Mouse (Mus musculus) retina, adult 2 months (tissue): Measurements from ENCODE around the gene Frmd4b.
"Not testable (repeated sequence)": the region's sequence is repeated elsewhere in the genome, so short reads cannot be mapped to it uniquely, and the experiment has no call there.

Experiments
- DNase-seq: peaks from one replicate; pipeline ENCODE4 v3.0.0-alpha.2; 2012; ENCODE audit warnings: low read depth, low spot score

Gene Frmd4b

DNA sequence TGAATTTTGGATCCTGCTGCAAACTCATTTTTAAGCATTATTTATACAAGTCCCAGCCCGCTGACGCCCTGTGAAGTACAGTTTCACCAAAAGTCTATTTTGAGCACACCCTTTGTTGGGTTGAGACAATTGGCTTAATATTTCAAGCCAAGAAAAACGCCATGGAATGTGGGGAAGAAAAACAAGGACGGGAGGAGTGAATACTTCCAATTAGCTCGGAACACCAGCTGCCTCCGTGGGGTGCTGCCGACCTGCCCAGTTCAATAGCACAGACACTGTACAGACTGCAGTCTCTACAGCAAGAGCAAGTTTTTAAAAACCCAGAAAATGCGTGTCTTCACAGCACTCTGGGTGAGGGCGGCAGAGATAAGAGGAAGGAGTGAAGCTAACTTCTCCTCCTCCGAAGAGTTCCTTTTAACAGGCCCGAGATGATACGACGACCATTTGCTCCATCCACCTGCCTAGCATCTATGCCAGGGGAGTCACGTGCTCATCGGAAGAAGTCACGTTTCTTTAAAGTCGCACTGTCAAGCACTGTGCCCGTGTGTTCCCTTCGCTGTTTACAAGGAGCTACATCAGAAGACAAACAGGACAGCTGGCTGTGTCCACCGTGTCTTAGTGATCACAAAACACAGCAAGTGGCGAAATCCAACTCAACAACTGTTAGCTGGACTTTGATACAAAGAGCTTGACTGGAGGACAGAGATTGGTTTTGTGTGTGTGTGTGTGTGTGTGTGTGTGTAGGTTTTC is 326.0 kb downstream of the Frmd4b start:
- no peak for DNase-seq

DNA sequence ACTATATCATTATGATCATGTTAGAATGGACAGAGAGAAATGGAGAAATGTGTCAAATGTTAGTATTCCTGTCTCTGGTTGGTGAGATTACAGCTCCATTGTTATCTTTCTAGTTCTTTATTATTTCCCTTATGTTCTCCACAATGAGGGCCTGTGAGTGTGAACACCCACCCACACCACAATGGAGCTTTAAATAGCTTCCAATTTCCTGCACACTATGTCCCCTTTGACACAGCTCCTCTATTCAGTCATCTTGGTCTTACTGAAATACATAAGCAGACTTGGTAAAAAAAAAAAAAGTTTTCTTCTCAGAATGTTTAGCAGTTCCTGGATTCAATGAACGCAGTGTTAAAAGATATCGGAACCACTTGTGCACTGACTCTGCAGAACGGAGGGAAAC is 326.7 kb downstream of the Frmd4b start:
- no peak for DNase-seq

GRCm38 (mm10) chr6:97289838-97290237 is 327.5 kb downstream of the Frmd4b start:
- DNase-seq = no peak

DNA sequence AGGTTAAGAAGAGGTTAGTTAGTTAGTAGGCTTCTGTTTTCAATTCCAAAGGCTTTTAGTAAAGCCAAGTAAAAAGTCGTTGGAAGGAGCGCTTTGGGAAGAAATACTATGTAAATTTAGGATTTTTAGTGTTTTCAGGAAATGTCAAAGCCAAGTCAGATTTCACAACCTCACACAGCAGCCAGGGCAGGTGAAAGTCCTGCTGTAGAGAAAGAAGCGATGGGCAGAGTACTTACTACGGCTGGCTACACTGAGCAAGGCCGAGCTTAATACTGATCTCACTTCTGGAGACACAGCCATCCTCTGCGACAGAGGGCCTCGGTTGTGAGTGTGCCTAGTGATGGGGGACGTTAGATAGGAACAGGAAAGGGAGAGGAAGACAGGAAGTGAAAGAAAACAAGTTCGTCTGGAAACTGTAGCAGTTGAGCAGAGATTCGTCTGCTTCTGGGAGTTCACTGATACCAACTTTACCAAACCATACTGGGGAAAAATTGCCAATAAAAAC is 328.0 kb downstream of the Frmd4b start:
- DNase-seq = no peak

DNA sequence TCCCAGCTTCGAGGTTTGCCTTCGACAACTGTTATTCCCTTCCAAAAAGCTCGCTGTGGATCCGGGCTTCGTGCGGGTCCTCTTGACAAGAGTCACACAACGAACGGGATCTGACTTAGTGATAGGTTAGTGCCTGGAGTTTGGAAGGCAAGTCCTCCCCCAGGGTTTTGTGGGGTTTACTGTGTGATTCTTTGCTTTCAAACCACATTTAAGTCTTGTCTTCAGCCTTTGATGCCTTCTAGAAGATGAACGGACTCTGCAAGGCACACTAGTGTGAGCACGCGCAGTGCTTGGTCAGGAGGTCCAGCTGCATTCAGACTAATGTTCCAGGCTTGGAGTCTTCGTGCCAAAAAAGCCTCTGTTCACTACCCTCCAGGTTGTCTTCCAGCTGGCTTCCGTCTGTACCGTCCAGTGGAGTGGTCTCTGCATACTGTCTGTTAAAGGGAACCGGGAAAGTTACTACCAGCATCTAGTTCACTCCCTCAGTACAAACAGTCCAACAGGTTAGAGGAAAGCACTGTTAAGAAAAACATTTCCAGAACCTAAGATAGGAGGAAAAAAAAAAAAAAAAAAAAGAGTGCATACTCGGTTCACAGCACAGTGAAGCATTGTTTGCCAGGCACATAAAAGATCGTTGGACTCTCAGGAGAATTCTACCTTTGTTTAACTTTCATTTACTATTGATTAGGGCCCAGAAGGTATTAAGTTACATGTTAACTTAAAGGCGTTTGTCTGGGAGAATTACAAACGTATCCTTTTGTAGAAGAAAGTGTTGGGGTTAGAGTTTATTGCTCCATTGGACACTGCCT is 329.1 kb downstream of the Frmd4b start:
- DNase-seq = no peak

- no peak for DNase-seq
Measured at GRCm38 (mm10) chr6:97286332-97286731, 331.0 kb downstream of the Frmd4b start.

DNA sequence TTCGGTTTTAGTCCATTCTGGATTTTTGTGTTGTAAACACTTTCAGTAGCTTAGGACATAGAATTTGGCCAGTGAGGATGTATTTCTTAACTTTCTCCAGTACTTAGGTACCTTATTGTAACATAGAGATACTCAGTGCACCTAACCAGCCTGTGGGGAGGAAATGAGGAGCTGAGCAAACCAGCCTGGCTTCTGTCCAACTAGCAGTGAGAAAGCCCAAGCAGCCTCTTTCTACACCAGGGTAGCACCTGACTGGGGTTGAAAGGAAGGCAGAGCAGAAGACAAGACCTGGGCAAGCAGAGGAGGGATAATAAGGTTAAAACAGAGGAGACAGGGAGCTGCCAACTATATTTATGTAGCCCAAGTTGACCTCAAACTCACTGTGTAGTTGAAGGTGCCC is 333.7 kb downstream of the Frmd4b start:
- no peak for DNase-seq

GRCm38 (mm10) chr6:97278878-97279277 is 338.5 kb downstream of the Frmd4b start:
- no peak for DNase-seq

GRCm38 (mm10) chr6:97278014-97278787 is 339.1 kb downstream of the Frmd4b start:
- DNase-seq = peak; percentile 47

GRCm38 (mm10) chr6:97276890-97277497 is 340.3 kb downstream of the Frmd4b start:
- no peak for DNase-seq

- DNase-seq = no peak
Measured at GRCm38 (mm10) chr6:97276366-97276765, 341.0 kb downstream of the Frmd4b start.

DNA sequence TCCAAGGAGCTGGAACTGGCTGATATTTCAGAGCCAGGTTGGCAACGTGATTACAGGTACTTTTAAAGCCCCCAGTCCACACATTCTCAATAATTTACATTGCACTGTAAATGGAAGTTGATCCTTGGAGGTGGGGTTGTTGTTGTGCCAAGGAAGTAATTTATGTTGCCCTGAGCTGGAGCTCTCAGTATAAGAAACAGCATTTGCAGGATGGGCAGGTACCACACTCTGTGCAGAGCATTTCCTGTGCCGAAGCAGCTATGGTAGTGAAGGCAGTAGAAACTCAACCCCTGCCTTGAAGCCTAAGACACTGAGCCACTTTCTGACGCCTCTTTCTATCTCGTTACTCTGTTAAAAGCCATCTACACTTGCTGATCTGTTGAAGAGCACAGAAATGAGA is 341.6 kb downstream of the Frmd4b start:
- DNase-seq = no peak

DNA sequence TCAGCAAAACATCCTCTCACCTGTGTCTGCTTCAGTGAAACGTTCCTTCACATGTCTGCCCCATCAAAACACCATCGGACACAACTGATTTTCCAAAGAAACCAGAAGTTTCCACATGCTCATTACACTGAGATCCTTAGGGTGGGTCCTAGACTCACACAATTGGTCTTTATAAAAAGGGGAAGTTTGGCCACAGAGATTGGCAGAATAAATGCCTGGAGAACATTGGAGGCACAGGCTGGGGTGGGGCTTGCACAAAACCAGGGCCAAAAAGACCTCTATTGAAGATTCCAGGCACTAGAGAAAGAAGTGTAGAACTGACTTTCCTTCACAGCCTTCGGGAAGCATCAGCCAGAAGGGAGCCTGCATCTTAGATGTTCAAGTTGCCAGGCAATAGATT is 343.6 kb downstream of the Frmd4b start:
- DNase-seq = no peak

GRCm38 (mm10) chr6:97273058-97273710 is 344.2 kb downstream of the Frmd4b start:
- no peak for DNase-seq

- no peak for DNase-seq
Measured at GRCm38 (mm10) chr6:97272349-97272748, 345.0 kb downstream of the Frmd4b start.

GRCm38 (mm10) chr6:97269596-97269995 is 347.7 kb downstream of the Frmd4b start:
- DNase-seq = no peak

GRCm38 (mm10) chr6:97267132-97267531 is 350.2 kb downstream of the Frmd4b start:
- DNase-seq = no peak

DNA sequence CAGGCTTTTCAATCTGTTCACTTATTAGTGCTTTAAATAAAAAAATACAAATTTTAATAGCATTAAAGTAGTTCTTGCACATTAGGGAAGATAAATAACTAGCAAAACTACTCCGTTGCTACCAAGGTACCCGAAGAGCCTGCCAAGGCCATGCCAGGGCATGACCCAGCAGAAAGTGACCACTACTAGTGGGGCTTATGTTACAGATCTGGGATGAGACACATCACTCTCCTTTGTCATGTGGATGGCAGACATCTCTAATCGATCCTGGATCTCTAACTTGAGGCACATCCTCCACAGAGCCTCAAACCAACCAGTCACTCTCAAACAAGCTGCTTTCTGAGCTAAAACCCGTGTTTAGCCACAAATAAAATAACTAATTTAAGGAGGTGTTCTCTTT is 350.7 kb downstream of the Frmd4b start:
- DNase-seq = no peak

GRCm38 (mm10) chr6:97265705-97266104 is 351.6 kb downstream of the Frmd4b start:
- no peak for DNase-seq

GRCm38 (mm10) chr6:97265240-97265639 is 352.1 kb downstream of the Frmd4b start:
- DNase-seq = no peak

- DNase-seq = not testable (repeated sequence)
Measured at GRCm38 (mm10) chr6:97263750-97264149, 353.6 kb downstream of the Frmd4b start.
